Mouse (Mus musculus) liver, adult (tissue): ENCODE results near the gene Rcan1.
A peak's percentile ranks its signal among the peaks of the same experiment; 100 is the strongest.

Source experiments
- GATA4 ChIP-seq: IDR thresholded peaks from 2 replicates; pipeline ENCODE4 v1.6.1; 2014; ENCODE audit warnings: mild to moderate bottlenecking, low read length; ENCODE audit not compliant: insufficient replicate concordance

The Rcan1 gene

DNA sequence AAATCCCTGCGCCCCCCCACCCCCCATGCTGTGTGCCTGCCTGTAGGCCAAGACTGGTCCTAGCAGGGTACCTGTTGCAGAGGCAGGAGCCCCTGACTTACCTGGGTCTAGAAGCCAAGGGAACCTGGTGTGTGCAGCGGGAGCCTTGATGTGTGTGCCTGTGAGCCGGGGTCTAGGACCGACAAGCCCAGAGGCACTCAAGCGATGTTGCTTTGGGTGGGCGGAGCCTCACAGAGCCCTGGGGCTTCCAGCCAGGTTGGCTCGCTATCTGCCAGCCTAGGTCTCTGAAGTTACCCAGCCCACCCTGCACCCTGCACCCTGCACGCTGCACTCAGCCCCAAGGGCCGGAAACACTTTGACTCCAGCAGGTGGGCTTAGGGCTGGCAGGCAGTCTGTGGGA is 111.9 kb downstream of the Rcan1 start:
- no peak for TF ChIP-seq GATA4

DNA sequence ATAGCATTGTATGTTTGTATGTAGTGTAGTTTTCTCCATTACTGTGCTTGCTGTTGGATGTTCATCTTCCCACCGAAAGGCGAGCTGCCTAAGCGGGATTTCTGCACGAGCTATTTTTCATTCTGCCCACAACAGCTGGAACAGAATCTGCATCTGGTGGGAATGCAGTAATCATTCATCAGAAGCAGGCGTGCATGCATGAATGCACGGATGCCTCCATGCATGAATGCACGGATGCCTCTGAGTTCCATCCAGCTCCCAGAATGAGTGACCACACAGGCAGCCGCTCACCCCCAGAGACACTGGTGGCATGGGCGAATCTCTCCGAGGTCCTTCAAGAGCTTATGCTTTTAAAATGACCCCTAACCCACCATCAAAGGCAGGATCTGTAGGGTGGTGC is 113.1 kb downstream of the Rcan1 start:
- no peak for TF ChIP-seq GATA4

DNA sequence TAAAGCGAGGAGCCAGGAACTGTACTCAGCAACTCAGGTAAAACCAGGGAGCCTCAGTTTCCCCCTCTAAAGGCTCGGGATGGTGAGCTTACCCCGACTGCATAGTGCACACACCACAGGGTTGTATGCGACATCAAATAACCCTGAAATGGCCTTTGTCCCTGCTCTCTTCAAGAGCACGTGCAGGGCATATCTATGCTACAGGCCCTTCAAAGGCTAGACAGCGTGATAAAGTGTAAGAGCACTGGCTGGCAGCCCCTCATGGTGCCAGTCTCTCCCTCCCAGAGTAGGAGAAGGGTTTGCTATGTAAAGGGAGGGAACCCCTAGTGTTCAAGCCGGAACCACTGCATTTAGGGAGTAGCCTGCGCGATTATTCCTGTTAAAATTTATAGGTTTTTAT is 113.6 kb downstream of the Rcan1 start:
- no peak for TF ChIP-seq GATA4

DNA sequence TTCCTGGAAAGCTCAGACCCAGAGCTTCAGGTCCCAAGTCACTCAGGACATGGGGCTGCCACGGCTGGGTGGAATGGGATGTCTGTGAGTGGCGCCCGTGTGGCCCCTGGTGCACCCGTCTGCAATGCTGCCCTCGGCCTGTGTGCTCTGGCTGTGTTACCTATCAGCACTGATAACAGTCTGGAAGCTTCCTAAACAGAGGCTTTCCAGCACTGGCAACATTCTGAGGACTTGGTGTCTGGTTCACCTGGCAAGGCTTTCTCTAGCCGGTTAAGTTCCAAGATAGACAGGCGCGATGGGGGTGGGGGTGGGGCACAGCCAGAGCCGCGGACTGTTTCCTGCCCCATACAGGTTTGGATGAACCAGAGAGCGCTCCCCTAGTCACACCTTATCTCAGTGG is 114.7 kb downstream of the Rcan1 start:
- peak; percentile 66; the same call in 1 of the 2 replicates for TF ChIP-seq GATA4

DNA sequence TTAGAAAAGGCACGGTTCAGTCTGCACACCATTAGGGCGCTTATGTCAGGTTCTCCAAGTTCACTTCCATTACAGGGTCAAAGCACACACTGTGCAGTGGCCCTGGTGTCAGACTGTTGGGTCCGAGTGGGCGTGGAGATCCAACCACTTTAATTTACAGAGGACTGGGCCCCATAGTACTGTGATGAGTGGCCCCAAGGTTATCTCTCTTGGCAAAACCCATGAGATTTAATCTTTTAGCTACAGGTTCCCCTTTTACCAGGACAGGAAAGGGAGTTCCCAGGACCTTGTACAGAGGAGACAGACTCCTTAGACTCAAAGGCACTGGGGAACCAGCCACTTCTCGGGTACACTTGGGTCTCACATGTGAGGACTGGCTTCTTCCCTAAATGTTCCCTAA is 115.3 kb downstream of the Rcan1 start:
- no peak for TF ChIP-seq GATA4

DNA sequence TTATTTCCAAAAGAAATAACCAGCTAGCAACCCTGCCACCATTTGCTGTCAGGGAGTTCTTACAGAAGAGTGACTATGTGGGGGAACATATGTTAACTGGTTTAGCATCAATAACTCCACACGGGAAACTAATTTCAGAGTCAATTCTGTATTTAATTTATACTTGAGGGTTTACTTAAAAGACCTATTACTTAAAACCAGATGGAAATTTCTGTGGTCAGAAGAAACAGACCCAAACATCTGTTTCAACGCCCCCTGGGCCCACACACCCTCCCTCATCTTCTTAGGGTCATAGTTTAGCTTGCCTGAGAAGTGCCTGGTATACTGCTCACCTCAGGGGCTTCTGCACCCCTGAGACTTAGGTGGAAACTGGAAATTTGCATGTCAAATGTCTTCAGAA is 116.8 kb downstream of the Rcan1 start:
- TF ChIP-seq GATA4: no peak

DNA sequence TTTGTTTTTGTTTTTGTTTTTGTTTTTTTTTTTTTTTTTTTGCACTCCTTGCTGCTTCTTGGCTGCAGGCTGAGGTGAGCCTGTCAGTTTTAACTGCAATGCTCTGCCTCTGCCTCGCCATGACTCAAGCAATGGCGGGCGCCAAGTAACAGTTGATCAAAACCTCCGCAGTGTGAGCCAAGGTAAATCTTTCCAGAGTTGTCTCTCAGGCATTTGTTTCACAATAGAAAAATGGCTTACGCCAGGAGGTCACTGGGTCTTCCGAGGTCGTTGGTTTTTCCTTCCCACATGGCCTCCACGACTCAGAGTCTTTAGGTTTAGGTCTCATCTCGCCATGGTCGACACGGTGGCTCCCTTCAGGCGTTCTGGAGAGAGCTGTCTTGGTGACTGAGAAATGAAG is 117.4 kb downstream of the Rcan1 start:
- TF ChIP-seq GATA4: no peak

DNA sequence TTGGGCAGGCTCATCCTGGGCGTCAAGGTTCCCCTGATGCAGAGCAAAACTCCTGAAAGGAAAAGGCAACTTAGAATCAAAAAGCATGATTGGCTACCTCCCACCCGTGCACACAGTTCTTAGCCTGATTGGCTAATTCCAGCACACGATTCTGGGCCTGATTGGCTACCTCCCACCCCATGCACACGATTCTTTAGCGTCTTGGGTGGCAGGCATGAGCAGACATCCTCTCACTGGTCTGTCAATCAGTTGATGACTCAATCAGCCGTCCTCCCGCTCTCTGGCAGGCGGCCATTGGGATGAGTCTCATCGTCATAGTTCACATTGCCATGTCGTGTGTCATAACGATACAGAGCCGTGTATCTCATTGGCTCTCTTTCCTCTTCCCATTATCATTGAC is 121.7 kb downstream of the Rcan1 start:
- no peak for TF ChIP-seq GATA4

DNA sequence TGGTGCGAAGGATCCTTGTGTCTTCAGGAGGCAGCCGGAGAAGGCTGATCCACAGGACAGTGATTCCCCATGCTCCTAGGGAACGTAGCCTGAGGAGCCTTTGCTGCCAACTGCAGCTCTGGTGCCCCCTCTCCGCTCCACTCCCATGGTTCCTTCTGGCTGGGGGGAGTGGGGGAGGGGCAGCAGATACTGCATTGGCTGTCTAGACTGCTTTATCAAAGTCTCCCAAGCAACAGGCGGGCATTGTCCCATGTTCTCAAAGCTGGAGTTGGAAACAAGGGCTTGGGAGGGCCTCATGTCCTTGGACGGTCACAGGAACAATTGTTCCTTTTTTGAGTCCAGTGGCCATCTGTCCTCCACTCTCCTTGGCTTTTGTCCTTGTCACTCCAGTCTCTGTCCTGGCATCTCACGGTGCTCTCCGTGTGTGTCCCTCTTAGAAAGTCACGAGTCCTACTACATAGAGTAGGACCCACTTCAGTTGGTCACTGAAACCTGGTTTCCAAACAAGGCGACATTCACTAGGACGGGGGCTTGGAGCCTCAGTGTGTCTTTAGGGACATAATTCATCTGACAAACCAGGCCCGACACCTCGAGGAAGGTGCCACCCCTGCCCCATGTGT is 124.3 kb downstream of the Rcan1 start:
- TF ChIP-seq GATA4: no peak

DNA sequence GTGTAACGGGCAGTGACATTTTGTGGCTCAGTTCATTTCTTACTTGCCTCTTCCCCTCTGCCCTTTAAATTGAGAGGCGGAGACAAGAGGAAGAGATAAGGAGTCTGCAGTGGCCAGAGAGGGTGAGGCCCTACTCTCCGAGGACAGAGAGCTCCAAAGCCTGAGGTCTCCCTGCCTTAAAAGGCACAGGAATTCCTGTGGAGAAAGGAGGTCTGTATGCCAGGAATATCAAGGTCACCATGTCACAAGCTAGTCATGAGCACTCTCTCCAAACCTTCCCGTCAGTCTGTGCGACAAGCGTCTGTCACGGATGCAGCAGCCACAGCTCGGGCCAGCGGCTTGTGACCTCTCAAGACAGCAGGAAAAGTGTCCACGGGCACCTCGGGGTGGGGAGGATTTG is 125.5 kb downstream of the Rcan1 start:
- peak; percentile 79 for TF ChIP-seq GATA4
